Mouse (Mus musculus): ENCODE measurements around the gene Dbh.

- TF ChIP-seq CTCF (IDR thresholded peaks at IDR 0.05; ENCODE audit: borderline replicate concordance, control insufficient read depth, extremely low read depth, insufficient read depth, low read length, poor library complexity) (no peak), POLR2A (IDR thresholded peaks at IDR 0.05; ENCODE audit: control insufficient read depth, extremely low read depth, insufficient read depth, low read length, poor library complexity) (no peak)
These were observed 1.2 kb upstream of the Dbh start for GRCm38 (mm10) chr2:27163851-27164250.
